Mouse (Mus musculus) embryonic facial prominence, embryonic 11.5 days (tissue): ENCODE results near the gene Arhgef38. TPM values are rescaled to one million over a fixed set of nuclear protein-coding genes. Genes with fewer than 3 reads are reported as not detected.

Experiments used
- ATAC-seq: fragments of 200-750 bp; cut with Nextera tagmentation; replicated peaks from 2 replicates; pipeline ENCODE4 v1.8.0; 2017; ENCODE audit warnings: low read depth; ENCODE audit not compliant: insufficient number of reproducible peaks, low FRiP score, low TSS enrichment
- DNase-seq: peaks from one replicate; pipeline ENCODE4 v3.0.0-alpha.2; 2015; ENCODE audit warnings: low spot score
- H3K27ac ChIP-seq: fragments of 300-500 bp; sonication (generic); replicated peaks from 2 replicates; pipeline ENCODE4 v1.5.1; 2014; ENCODE audit warnings: mild to moderate bottlenecking, low read depth, low read length, control low read depth
- H3K27me3 ChIP-seq: fragments of 300-500 bp; sonication (generic); 2 replicates; pipeline ENCODE4 v1.6.1; 2014; ENCODE audit warnings: mild to moderate bottlenecking, low read length, moderate library complexity, mixed read lengths; ENCODE audit not compliant: control insufficient read depth, insufficient read depth
- H3K36me3 ChIP-seq: fragments of 300-500 bp; sonication (generic); replicated peaks from 2 replicates; pipeline ENCODE4 v1.6.1; 2014; ENCODE audit warnings: low read depth, mild to moderate bottlenecking, low read length, moderate library complexity, mixed read lengths; ENCODE audit not compliant: control insufficient read depth, insufficient read depth
- H3K4me1 ChIP-seq: fragments of 300-500 bp; sonication (generic); 2 replicates; pipeline ENCODE4 v1.6.1; 2014; ENCODE audit warnings: low read length, mixed read lengths; ENCODE audit not compliant: control insufficient read depth, insufficient read depth
- H3K4me2 ChIP-seq: fragments of 300-500 bp; sonication (generic); 2 replicates; pipeline ENCODE4 v1.6.1; 2014; ENCODE audit warnings: low read depth, mild to moderate bottlenecking, control low read depth, low read length, moderate library complexity
- H3K4me3 ChIP-seq: fragments of 300-500 bp; sonication (generic); 2 replicates; pipeline ENCODE4 v1.5.1; 2014; ENCODE audit warnings: low read depth, low read length, control low read depth
- H3K9ac ChIP-seq: fragments of 300-500 bp; sonication (generic); replicated peaks from 2 replicates; pipeline ENCODE4 v1.6.1; 2014; ENCODE audit warnings: mild to moderate bottlenecking, control low read depth, low read length
- H3K9me3 ChIP-seq: fragments of 300-500 bp; sonication (generic); replicated peaks from 2 replicates; pipeline ENCODE4 v1.6.1; 2016; ENCODE audit warnings: mild to moderate bottlenecking, low read length, inconsistent platforms, mixed read lengths; ENCODE audit not compliant: control insufficient read depth
- WGBS: fragments of 180-500 bp; shearing (Covaris S2); extraction: QIAGEN DNeasy Blood & Tissue Kit; methylation state at CpG from one replicate; pipeline ENCODE4 v1.1.7; 2014; 5-methylcytosine and 5-hydroxymethylcytosine counted together
- polyA plus RNA-seq: library from polyadenylated mRNA; unstranded; fragments of >200 nt; fragmentation: Nextera tagmentation; extraction: Ambion mirVana; gene quantifications from 2 replicates; pipeline ENCODE4 v1.2.1, GENCODE M21; 2014

Arhgef38 gene
- polyA plus RNA-seq, 1 experiment from 2014 or later, result 0.17 TPM

GRCm38 (mm10) chr3:133229594-133229993 is 5.2 kb downstream of the Arhgef38 start:
- DNase-seq, result no peak
- Histone ChIP-seq H3K4me3 (no peak overlapping the region), H3K27me3 (no peaks in the 10 kb centered on the region), H3K4me2 (no peak overlapping the region), H3K36me3 (no peaks in the 10 kb centered on the region), H3K9ac (no peak overlapping the region), H3K9me3 (no peaks in the 10 kb centered on the region), H3K27ac (no peak overlapping the region), H3K4me1 (no peaks in the 10 kb centered on the region)
- ATAC-seq, result no peak

GRCm38 (mm10) chr3:133227258-133228012 is 7.3 kb downstream of the Arhgef38 start:
- 85% methylated on average over 19 of the region's 19 CpGs for WGBS
- DNase-seq, result no peak
- Histone ChIP-seq H3K36me3 (no peaks in the 10 kb centered on the region), H3K4me2 (no peak overlapping the region), H3K27ac (no peak overlapping the region), H3K9ac (no peak overlapping the region), H3K4me1 (no peaks in the 10 kb centered on the region), H3K9me3 (no peaks in the 10 kb centered on the region), H3K27me3 (no peaks in the 10 kb centered on the region), H3K4me3 (no peak overlapping the region)
- ATAC-seq, result no peak

DNA sequence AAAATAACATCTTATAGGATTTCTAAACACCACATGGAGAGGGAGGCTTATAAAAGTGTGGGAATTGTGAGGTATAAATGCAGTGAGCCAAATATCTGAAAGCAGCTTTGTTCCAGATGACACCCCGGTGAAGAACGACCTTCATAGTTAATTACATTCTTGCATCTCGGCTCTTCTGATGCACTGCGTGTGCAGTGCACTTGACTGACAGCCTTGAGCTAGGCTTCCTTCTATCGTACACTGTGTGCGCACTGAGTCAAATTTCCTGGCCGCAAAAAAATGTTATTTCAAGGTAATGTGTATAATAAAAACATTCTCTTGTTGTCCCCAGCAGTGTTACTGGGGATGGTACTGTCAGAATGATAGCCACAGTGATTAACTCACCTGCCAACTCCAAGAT is 16.2 kb downstream of the Arhgef38 start:
- H3K4me1 ChIP-seq, result no peaks in the 10 kb centered on the region
- H3K27ac ChIP-seq, result no peak overlapping the region
- no peaks in the 10 kb centered on the region for H3K27me3 ChIP-seq
- no peak overlapping the region for H3K4me3 ChIP-seq
- H3K9ac ChIP-seq, result no peak overlapping the region
- no peaks in the 10 kb centered on the region for H3K9me3 ChIP-seq
- DNase-seq, result no peak
- no peaks in the 10 kb centered on the region for H3K36me3 ChIP-seq
- ATAC-seq, result no peak
- WGBS, result 72% methylated on average over 7 of the region's 7 CpGs
- H3K4me2 ChIP-seq, result no peak overlapping the region

DNA sequence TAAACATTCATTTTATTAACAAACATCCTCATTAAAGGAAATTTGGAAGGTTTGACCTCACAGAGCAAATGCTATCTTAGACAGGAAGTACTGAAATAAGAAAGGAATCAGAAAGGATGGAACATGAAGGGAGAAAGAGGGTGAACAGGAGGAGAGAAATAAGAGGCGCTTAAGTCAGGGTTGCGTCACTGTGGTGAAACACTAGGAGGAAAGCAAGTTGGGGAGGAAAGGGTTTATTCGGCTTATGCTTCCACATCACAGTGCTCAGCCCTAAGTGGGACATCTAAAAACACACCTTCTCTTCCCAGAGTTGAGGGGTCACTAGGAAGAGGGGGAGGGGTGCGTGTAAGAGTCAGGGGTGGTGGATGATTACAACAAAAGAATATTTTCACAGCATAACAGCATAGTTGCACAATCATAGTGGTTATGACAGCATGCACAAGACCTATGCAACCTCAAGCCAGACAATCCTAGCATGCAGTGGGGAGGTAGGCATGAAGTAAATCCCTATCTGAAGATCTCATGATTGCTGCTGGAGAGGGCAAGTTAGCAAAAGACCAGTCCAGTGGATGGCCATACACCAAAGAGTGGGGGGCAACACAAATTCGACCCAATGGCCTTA is 19.4 kb downstream of the Arhgef38 start:
- no peak for ATAC-seq
- H3K4me2 ChIP-seq, result no peak overlapping the region

GRCm38 (mm10) chr3:133213434-133214114 is 21.2 kb downstream of the Arhgef38 start:
- no peaks in the 10 kb centered on the region for H3K36me3 ChIP-seq
- ATAC-seq, result no peak
- H3K9ac ChIP-seq, result no peak overlapping the region
- no peaks in the 10 kb centered on the region for H3K4me1 ChIP-seq
- H3K27ac ChIP-seq, result no peak overlapping the region
- no peak overlapping the region for H3K4me2 ChIP-seq
- no peak overlapping the region for H3K4me3 ChIP-seq
- 86% methylated on average over 3 of the region's 3 CpGs for WGBS
- H3K27me3 ChIP-seq, result no peaks in the 10 kb centered on the region
- no peaks in the 10 kb centered on the region for H3K9me3 ChIP-seq
- no peak for DNase-seq

More for the DNA sequence above, 19.4 kb downstream of the Arhgef38 start:
- H3K9me3 ChIP-seq, result no peaks in the 10 kb centered on the region
- no peak for DNase-seq
- no peaks in the 10 kb centered on the region for H3K4me1 ChIP-seq
- no peaks in the 10 kb centered on the region for H3K36me3 ChIP-seq
- no peaks in the 10 kb centered on the region for H3K27me3 ChIP-seq
- H3K9ac ChIP-seq, result no peak overlapping the region
- WGBS, result 80% methylated on average over 5 of the region's 5 CpGs
- no peak overlapping the region for H3K27ac ChIP-seq
- H3K4me3 ChIP-seq, result no peak overlapping the region

- 85% methylated on average over 3 of the region's 3 CpGs for WGBS
- no peak overlapping the region for H3K27ac ChIP-seq
- DNase-seq (no peak), ATAC-seq (no peak)
- H3K4me1 ChIP-seq, result no peaks in the 10 kb centered on the region
- H3K4me3 ChIP-seq, result no peak overlapping the region
- H3K9me3 ChIP-seq, result no peaks in the 10 kb centered on the region
- H3K36me3 ChIP-seq, result no peaks in the 10 kb centered on the region
- H3K9ac ChIP-seq, result no peak overlapping the region
- no peak overlapping the region for H3K4me2 ChIP-seq
- no peaks in the 10 kb centered on the region for H3K27me3 ChIP-seq
These were observed 23.4 kb downstream of the Arhgef38 start for GRCm38 (mm10) chr3:133211324-133211723.

DNA sequence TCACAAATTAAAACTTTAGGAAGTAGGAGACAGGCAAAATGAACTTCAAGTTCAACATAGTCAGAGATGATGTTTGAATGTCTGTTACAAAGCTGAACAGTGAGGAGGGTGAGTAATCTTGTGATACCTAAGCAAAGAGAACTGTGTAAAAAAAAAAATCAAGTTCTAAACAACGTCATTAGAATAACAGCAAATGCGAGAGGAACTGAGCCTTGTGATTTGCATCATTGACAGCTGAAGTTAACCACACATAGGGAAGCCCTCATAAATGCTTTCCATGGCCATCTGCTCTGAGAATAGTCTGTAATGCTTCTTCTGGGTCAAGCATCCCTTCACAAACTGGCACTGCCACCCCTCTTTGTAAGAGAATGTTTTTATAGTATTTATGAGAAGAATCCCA is 31.0 kb downstream of the Arhgef38 start:
- 85% methylated on average over 2 of the region's 2 CpGs for WGBS
- no peak overlapping the region for H3K27ac ChIP-seq

DNA sequence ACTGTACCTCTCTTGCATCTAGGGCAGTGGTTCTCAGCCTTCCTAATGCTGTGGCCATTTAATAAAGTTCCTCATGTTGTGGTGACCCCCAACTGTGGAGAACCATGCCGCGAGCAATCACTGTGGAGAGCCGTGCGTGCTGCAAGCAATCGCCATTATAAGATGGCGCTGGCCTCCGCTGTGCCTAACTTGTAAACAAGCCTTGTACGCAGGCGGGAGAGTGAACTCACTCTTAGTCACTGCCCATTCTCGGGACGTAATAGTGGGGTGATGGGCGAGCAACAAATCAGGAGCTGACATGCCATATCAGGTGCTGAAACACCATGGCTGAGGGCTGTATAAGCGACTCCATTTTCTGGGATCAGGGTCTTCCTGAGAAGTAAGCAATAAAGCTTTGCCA is 32.6 kb downstream of the Arhgef38 start:
- no peak overlapping the region for H3K9ac ChIP-seq
- no peaks in the 10 kb centered on the region for H3K4me1 ChIP-seq
- no peaks in the 10 kb centered on the region for H3K36me3 ChIP-seq
- ATAC-seq (no peak), DNase-seq (no peak)
- no peak overlapping the region for H3K27ac ChIP-seq
- WGBS, result 92% methylated on average over 13 of the region's 13 CpGs
- H3K4me3 ChIP-seq, result no peak overlapping the region
- no peaks in the 10 kb centered on the region for H3K9me3 ChIP-seq
- H3K4me2 ChIP-seq, result no peak overlapping the region
- H3K27me3 ChIP-seq, result no peaks in the 10 kb centered on the region

More for the DNA sequence above, 31.0 kb downstream of the Arhgef38 start:
- no peaks in the 10 kb centered on the region for H3K4me1 ChIP-seq
- no peaks in the 10 kb centered on the region for H3K27me3 ChIP-seq
- ATAC-seq, result no peak
- no peaks in the 10 kb centered on the region for H3K36me3 ChIP-seq
- no peak overlapping the region for H3K4me3 ChIP-seq
- DNase-seq, result no peak
- H3K4me2 ChIP-seq, result no peak overlapping the region
- no peak overlapping the region for H3K9ac ChIP-seq
- no peaks in the 10 kb centered on the region for H3K9me3 ChIP-seq
